Mouse (Mus musculus) c-Kit-positive CD71-positive TER-119-positive erythroid progenitor cells, embryonic 14.5 days (primary cell): ENCODE measurements around the gene Bmp6.

ENCODE experiments used
- DNase-seq: peaks from one replicate; pipeline ENCODE4 v3.0.0-alpha.2; 2013; ENCODE audit warnings: low spot score

The Bmp6 gene

DNA sequence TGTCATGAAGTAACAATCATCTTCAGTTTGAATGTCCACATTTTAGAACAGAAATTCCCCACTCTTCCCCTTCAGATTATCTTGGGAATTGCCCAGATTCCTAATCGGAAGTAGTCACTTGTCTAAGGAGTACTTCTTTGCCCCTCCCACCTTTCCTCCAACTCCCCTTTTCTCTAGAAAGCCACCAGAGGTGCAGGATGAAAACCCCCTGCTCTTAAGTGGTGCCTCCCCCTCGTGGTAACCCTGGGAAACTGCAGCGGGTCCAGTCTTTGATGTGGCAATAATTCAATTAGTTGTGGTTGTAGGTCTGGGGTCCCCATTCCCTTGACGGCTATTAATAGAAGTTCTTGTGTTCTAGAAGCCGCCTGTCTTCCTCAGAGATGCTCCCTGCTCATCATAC is 93.0 kb downstream of the Bmp6 start:
- DNase-seq = peak; percentile 1

DNA sequence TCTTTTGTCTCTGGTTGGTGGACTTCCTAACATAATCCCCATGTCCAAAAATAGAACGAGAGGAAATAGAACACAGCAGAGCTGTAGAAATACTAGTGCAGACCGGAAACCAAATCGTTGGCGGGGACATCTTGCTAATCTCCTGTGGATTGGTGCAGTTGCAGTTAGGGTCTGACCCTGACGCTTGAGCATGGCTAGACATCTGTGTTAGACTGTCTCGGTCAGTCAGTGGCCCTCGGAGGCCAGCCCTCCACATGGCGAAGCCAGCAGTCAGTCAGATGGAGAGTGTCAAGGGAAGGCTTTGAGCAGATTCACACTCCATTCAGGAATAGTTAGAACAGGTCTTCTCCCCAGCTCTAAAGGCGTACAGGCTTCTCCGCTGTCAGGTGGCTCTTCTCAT is 95.3 kb downstream of the Bmp6 start:
- DNase-seq = no peak

DNA sequence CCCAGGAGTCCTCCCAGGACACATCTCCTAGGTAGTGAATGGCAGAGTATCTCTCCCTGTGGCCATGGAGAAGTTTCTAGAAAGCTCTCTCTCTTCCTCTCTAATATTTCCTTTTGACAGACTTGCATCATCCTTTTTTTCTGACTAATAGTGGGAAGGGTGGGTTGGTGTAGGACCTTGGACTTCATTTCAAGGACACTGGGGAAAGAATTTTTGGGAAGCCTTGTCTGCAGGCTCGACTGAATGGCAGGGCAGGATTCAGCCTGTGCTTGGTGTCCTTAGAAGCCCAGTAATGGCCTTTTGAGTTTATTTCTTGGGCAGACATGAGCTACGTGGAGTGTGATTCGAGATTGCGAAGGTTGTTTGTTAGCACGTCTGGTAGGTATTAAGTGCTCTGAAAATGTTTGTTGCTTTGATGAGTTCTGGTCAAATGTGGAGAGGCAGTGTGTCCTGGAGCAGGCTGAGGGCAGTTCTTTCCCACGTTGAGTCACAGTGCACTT is 103.7 kb downstream of the Bmp6 start:
- DNase-seq = no peak

DNA sequence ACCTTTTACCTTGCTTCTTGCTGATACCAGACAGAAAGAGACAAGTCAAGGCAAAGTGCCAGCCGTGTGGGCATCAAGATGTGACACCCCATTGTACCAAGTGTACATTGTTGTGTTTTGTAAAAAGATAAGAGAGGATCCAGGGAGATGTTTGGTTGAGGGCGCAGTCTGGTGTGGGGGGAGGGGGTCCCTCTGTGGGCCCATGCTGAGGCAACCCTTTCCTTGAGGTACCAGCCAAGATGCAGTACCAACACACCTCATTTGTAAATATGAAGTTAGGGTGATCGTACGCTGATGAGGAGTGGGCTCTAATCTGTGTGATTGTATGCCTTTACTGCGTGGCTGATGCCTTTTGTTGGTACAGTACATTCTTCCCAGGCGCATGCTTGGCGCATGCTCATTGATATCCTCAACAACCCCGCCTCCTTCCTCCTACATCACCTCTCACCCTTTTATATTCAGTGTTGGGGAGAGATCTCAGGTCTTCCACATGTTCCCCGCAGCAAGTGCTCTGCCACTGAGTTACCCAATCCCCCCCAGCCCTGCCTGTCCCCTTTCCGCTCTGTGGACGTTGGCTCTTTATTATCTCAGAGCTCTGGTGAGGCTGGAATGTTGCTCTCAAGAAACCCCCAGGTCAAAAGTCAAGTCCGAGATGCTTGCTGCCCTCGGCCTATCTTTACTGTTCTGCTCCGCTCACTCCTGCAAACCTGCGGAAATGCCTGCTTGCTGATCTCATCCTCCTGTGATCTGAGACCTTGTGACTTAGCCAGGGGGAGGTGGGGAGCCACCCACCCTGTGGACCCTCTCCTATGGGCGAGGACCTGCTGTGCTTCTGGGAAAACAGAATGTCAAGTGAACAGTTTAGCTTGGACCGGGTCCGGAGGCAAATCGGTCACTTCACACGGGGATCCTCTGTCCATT is 105.4 kb downstream of the Bmp6 start:
- DNase-seq = no peak

DNA sequence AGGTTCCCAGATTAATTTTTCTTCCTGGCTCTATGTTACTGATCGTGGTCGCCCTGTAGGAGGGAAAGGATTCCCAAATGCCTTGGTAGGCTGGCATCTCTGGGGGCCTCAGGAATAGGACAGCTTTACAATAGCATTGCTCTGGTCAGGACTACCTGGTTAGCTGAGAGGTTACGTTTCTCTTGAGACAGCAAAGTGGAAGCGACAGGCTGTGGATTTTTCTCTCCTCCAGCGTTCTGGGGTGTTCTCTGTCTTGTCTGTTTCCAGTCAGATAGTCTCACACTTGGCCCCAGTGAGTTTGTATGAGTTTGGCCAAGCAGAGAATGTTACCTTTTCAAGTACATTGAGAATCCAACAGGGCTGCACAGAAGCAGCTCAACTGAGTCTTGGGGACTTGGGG is 106.5 kb downstream of the Bmp6 start:
- DNase-seq = no peak

DNA sequence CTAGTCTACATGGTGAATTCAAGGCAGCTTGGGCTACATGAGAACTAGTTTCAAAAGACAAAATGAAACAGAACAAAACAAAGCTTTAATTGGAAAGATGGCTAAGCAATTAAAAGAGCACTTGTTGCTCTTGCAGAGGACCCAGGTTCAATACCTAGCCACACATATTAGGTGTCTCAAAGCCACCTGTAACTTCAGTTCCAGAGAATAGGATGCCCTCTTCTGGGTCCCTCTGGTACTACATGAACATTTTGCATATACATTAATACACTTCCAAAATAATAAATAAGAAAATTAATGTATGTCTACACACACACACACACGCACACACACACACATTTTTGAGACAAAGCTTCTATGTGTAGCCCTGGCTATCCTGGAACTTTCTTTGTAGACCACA is 118.5 kb downstream of the Bmp6 start:
- DNase-seq = peak; percentile 6

DNA sequence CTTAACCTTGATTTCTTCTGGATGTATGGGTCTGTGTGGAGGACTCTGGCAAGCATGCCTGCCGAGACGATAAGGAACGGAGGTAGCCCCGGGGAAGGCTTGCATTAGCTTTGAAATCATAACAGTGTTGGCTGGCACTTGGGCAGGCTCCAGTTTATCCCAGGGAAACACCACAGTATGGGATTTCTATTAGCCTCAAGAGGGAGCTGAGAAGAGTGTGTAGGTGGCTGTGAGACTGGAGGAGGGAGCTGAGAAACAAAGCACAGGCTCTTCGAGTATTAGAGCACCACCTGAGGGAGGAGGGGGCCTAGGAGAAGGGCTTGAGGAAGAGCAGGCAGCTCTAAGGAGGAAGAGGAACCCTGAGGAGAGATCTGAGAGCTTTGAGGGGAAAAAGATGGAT is 126.0 kb downstream of the Bmp6 start:
- no peak for DNase-seq

DNA sequence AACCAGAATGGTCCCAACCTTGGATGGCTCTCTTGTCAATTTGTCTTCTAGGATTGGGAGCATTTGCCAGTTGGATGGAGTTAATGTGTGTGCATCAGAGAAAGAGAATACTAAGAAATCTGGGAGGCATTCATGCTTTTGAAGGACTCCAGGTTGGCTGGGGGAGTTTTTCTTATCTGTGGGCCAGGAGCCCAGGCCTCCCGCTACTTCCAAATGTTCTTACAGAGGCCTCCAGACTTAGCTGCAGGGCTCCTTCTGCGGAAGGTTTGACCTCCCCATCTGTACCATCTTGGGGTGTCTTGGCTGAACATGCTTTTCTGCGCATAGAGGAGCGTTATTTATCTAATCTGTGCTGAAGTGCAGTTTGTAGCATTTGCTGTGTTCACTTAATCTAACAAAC is 127.7 kb downstream of the Bmp6 start:
- no peak for DNase-seq

DNA sequence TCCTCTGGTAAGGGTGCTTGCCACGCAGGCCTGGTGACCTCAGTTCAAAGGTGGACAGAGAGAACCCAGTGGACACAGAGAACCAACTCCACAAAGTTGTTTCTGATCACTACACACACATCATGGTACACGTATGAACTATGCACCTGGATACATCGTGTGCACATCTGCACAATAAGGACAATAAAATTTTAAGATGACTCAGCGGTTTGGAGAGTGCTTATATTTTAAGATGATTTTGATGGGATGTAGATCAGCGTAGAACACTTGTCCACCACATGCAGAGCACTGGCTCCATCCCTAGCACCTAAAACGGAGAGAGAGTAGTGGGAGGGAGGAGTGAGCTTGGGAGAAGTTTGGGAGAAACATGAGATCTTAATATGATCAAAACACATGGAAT is 128.6 kb downstream of the Bmp6 start:
- no peak for DNase-seq

DNA sequence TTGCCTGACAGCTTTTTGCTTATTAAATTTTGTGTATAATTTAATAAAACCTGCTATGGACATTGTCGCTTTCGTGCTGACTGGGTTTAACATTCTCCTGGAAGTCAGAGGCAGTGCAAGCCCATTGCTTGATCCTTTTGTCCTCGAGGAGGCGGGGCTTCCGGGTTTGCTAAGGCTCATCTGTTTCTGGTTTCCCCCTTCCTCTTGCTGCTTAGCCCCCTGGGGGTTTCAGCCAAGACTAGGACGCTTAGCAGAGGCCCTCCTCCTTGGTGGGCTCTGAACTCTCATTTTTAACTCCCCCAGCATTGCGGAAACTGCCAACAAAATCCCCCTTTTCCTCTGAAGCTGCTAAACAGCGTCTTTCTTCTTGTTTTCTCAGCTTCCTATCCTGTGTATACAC is 132.0 kb downstream of the Bmp6 start:
- DNase-seq = no peak

DNA sequence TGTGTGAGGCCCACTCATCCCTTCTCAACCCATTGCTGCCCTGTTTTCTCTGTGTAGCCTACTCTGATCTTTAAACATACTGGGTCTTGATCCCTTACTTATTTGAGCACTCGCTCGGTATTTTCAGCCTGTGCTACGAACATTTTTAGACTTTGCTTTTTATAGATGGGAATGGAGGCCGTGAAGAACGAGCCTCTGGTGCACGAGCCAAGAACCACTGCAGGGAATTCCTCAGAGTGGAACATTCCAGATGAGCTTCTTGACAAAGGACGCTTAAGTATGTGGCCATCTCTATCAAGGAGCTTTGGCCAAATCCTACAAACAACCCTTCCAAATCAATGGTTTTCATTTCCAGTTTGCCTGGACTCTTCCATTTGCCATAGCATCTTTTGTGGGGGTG is 136.1 kb downstream of the Bmp6 start:
- DNase-seq = no peak

DNA sequence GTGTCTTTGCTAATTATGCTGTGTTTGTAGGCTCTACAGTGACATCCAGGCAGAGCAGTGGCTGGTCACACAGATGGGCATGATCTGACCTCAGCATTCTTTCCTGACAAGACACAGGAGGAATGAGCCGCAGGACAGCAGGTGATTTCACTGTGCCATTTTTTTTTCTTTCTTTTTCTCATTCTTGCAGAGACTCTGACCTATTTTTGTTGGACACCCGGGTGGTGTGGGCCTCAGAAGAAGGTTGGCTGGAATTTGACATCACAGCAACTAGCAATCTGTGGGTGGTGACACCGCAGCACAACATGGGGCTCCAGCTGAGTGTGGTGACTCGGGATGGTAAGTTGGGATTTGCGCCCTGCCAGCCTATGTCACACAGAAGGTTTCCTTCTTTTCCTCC is 139.8 kb downstream of the Bmp6 start:
- DNase-seq = no peak

DNA sequence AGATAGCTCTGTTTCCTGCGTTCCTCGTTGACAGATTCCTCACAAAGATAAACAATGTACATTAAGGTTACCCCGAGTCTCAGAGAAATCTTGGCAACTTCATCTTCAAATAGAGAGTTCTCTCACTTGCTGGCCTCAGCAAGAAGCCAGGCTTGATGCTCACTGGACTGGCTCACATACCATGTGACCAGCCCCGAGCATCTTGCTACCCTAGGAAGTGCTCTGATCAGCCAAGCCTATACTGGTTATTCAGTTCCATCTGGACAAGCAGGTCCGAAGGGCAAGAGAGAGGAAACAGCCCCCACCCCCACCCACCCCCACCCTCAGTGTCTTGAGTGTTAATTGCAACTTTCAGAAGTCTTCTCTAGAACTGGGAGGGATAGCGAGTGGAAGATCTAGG is 141.9 kb downstream of the Bmp6 start:
- DNase-seq = no peak

DNA sequence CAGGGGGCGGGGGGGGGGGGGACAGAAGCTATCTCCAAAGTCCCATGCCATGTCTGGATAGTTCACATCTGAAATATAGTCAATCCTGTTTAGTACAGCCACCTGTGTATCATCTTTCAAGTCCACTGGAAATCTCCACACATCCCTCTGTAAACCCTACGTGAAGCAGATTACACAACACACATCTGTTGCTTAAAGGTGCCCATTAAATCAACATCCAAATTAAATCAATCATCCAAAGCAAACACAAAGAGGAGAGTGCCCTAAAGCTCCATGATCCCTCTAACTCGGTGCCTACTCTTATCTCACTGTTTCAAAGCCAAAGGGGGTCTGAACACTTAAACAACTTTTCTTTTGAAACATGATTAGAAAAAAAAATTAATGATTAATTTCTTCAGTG is 151.8 kb downstream of the Bmp6 start:
- no peak for DNase-seq

DNA sequence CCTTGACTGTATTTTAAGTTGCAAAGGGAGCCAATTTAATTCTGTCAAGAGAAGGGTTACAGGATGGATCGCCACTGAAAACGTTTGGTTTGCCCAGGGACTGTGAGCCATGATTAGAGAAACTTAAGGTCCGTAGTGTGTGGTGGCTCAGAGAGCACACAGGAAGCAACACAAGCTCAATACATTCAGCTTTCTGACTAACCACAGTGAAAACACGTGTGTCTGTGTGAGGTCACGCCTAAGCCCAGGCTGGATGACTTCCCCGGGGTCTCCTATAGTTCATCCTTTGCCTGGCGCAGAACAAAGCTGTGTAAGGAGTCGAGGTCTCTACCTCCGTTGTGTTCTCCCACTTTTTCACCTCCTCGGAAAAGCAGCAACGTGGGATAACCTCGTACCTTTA is 156.4 kb downstream of the Bmp6 start:
- no peak for DNase-seq

DNA sequence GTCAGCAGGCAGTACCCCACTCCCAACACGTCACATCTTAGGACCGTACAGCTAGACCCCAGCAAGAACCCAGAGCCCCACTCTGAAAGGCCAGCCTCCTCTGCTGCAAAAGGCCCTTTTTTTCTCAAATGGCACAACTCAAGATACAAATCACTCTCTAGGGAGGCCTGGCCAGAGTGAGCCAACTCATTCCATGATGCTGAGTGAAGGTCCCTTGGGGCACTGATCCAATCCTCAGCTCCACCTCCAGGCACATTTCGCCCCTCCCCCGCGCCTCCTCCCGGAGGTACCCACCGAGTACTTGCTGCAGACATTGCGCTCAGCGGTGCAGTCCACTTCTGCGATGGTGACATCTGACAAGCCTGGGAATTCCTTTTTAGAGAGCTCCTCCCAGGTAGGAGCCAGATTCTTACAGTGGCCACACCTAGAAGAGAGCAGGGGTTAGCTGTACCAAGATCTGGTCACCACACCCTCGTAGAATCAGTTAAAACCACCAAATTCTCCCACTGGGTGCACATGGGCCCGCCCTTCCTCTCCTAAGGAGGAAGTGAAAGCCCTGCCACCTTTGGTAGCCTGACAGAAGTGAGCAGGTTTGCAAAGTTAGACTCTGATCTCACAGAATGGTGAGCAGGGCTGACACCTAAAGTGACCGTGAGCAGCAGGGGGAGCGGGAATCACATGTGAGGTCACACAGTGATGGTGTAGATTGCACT is 158.4 kb downstream of the Bmp6 start:
- DNase-seq = no peak

DNA sequence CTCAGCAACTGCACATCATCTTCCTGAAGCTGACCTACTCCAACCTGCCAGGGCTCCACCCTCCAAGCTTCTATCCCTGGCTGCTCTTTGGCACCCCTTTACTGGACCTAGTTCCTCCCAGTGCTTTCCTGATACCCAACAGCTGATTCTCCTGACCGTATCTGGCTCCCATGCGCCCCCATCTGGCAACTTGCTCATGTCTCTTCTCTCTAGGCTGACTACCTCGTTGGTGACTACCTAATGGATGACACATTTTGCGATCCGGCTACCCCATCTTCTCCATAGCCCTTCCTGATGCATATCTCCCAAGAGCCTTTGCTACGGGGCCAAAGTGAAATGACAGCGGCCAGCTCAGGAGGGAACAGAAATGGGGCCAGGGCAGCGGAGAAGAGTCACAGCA is 161.4 kb downstream of the Bmp6 start:
- DNase-seq = no peak

DNA sequence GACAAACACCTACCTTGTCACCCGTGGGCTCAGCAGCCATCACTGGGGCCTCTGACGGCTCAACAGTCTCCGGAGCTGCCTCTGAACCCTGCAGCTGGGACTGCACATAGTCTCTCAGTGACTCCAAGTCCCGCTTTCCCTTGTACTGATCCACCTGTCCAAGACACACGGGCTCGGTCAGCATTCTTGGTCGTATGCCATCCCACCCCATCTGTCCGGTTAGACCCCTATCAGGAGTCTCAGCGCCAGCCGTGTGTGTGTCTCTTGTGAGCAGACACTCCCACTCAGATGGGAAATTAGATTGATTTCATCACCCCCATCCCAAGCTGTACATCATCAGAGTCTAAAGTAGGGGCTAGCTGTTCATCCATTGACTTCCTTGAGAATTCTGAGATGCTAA is 162.0 kb downstream of the Bmp6 start:
- no peak for DNase-seq

DNA sequence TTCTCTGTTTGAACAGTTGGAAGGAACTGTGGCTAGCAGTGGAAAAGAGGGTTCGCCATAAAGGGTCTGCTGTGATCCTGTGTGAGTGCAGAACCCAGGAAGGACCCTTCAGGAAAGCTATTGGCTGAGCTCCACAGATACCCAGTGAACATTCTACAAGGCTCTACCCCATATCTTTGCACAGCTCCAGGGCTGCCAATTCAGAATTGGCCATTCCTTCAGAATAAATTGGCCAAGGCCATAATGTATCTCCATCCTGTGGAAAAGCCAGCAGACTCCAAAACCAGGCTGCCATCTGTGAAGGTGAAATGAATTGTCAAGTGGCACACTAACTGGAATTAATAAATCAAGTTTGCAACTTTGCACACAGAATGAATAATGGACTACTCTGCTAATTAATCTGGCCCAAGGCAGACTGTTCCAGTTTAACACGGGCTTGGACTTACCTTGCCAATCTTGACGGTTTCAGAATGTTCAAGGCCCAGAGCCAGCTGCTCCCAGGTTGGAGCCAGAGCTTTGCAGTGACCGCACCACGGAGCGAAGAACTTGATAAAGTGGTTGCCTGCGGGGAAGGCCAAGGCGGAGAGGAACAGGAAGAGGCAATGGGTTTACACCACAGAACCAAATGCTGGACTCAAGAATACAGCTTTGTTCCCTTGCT is 164.9 kb downstream of the Bmp6 start:
- DNase-seq = no peak

DNA sequence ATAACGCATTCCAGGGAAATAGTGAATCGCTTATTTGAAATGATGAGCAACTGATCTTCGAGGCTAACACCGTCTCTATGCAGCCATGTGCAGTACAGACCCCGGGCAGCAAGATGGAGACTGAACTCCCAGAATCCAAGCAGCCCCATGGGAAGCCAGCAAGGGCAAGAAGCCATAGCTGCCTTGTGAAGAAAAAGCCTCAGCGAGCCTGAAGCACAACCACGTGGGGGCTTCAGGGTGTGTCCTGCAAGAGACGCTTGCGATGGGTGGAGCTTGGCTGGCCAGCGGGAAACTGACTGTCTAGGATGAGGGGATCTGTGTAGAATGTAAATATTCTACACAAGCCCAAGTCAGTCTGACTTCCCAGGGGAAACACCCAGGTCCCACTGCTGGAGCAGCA is 167.1 kb downstream of the Bmp6 start:
- DNase-seq = no peak

DNA sequence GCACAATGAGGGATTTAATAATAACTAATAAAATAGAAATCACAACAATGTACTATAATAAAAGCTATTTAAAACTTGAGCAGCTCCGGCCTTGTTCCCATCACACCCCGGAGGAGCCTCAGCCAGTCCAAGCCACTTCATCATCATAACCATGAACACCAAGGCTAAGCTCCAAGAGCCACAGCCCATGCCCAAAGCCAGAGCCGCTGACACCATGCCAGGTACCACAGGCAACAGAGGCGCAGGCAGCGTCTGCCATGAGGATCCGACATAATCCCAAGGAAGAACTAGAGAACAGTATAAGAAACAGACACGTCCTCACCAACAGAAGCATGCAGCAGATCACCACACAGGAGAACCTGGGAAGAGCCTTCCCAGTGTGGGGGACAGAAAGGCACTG is 169.0 kb downstream of the Bmp6 start:
- no peak for DNase-seq

DNA sequence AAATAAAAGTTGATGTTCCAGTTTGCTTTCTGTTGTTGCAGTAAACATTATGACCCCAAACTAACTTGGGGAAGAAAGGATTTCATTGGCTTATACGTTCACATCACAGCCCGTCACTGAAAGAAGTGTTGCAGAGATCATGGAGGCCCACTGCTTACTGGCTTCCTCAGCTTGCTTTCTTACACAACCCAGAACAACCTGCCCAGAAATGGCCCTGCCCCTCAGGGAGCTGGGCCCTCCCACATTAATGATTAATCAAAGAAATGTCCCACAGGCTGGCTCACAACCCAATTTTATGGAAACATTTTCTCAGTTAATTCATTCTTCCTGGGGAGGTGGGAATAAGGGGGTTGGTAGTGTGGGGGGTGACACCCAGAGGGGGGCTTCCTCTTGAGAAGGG is 170.5 kb downstream of the Bmp6 start:
- no peak for DNase-seq

DNA sequence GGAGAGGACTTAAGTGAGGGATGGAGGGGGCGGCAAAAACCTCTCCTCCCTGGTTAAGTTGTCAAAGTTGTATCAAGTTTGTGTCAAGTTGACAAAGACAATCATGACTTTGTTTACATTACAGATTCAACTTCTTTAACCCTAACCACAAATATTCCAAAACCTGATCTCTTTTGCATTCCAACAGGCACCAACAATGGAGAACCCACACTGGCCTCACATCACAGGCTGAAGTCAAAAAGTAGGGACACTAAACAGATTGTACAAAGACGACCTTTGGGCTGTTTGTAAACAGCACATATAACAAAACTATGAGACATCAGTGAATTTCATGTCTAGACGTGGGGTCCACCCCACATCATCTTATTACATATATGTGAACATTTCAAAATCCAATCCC is 170.9 kb downstream of the Bmp6 start:
- no peak for DNase-seq
